Mouse (Mus musculus) cerebellum, adult 11-12 months (tissue): ENCODE measurements around the gene Pnpla7.

ENCODE experiments used
- DNase-seq: peaks from one replicate; pipeline ENCODE4 v3.0.0; 2022

Gene Pnpla7

GRCm38 (mm10) chr2:24995332-24995731 lies 19.5 kb downstream of the Pnpla7 start:
- no peak for DNase-seq

DNA sequence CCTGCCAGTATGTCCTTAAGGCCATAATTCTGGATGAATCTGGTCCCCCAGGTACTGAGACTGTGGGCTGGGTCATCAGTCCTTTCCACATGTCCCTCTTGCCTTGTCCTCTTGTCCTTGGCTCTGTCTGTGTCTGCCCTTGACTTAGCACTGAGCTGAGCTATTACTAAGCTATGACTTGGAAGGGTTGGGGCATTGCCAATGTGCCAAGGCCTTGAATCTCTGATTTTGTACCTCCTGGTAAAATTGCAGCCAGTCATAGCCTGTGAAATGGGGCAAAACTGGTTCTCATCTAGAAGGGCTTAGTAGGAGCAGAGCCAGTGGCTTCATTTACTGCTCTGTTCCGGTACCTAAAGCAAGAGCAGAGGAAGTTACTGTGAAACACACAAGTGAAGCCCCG lies 20.6 kb downstream of the Pnpla7 start:
- no peak for DNase-seq

- no peak for DNase-seq
Measured at GRCm38 (mm10) chr2:25000544-25001235, 24.9 kb downstream of the Pnpla7 start.

DNA sequence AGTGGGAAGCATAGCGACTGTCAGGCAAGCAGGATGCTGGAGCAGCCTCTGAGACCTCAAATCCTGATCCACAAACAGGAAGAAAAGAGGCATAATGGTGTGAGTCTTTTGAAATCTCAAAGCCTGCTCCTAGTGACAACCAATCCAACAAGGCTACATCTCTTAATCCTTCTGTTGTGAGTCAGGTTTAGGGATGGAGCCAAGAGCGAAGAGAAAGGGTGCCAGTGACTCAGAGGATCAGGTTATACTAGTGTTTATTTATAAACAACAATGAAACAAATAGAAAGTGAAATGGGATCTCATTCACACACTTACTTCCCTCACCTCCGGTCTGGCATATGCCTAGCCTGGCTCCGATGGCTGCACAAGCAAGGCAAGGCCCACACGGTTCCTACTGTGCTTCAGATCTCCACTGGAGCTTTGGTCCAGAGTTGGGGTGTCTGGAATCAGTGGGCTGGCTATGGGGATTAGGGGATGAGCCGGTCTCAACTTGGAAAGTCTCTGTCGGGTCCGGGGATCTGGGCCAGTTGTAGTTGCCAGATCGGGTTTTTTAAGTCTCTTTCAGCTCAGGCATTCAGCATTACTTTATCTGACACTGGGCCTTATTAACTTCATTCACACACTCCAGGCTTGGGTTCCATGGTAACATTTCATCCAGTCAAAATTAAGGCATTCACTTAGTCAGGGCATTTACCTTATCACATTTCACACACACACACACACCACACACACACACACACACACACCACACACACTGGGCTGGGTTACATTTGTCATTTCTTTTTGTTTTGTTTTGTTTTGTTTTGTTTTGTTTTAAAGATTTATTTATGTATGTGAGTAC lies 28.3 kb downstream of the Pnpla7 start:
- no peak for DNase-seq

GRCm38 (mm10) chr2:25006767-25007166 lies 30.9 kb downstream of the Pnpla7 start:
- no peak for DNase-seq

GRCm38 (mm10) chr2:25008250-25008649 lies 32.4 kb downstream of the Pnpla7 start:
- DNase-seq: no peak

GRCm38 (mm10) chr2:25022678-25023077 lies 46.8 kb downstream of the Pnpla7 start:
- no peak for DNase-seq

GRCm38 (mm10) chr2:25025109-25025508 lies 49.3 kb downstream of the Pnpla7 start:
- no peak for DNase-seq

DNA sequence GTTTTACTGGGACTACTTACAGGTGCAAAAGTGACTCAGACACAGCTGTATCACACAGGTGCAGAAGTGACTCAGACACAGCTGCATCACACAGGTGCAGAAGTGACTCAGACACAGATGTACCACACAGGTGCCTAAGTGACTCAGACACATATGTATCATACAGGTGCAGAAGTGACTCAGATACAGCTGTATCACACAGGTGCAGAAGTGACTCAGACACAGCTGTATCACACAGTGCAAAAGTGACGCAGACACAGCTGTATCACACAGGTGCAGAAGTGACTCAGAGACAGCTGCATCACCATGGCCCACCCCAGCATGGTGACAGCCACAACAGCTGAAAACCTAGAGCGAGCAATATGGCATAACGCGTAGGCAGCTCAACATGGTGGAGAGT lies 59.2 kb downstream of the Pnpla7 start:
- DNase-seq: no peak

GRCm38 (mm10) chr2:25040089-25040488 lies 64.3 kb downstream of the Pnpla7 start:
- no peak for DNase-seq

DNA sequence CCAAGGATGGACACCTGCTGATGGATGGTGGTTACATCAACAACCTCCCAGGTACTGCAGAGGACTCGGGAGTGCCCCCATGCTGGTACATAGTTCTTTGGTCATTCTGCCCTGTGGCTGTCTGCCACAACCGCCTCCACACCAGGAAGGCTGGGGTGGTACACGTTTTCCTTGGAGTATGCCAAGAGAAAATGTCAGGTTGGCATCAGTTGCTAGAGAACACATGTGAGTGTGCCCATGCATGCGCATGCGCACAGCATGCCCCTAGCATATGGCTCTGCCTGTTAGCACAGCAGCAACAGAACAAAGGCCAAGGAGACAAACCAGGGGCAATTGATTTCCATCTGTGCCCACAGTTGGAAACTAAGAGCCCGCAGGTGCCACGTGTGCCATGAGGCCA lies 75.1 kb downstream of the Pnpla7 start:
- DNase-seq: peak; percentile 89

DNA sequence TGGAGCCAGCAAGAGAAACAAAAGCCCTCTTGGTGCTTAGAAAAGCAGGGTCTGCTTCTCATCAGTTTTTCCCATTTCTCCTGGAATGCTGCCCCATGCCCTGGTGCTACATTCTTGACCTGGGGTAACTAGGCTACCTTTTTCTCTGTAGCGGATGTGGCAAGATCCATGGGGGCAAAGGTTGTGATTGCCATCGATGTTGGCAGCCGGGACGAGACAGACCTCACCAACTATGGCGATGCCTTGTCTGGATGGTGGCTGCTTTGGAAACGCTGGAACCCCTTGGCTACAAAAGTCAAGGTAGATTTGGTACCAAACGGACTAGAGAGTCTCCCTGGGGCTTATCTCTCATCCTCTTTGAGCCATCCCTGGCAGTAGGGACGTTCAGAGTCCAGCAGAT lies 75.6 kb downstream of the Pnpla7 start:
- DNase-seq: no peak

DNA sequence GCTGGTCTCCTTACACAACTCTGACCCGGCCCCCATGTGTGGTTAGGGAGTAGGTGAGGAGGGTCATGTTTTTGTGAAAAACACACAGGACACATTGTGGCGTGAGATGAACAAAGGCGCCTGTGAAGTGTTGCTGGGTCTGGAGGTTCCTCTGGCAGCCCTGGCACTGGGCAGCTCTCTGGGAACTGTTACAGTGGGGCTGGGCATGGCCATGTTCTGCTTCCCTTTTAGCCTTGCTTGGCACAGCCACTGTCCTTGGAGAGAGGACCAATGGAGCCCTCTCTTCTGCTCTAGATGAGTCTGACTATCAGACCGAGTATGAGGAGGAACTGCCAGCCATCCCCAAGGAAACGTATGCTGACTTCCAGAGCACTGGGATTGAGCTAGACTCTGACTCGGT lies 77.3 kb downstream of the Pnpla7 start:
- DNase-seq: peak; percentile 13

GRCm38 (mm10) chr2:25054221-25055067 lies 78.6 kb downstream of the Pnpla7 start, which contains the start of gene Nsmf:
TSS of gene Nsmf (plus strand) at chr2:25054355.
- DNase-seq: peak; percentile 81

- peak; percentile 69 for DNase-seq
Measured at GRCm38 (mm10) chr2:25055068-25055405, 79.2 kb downstream of the Pnpla7 start.

GRCm38 (mm10) chr2:25055409-25056155 lies 79.7 kb downstream of the Pnpla7 start:
- peak; percentile 28 for DNase-seq

- no peak for DNase-seq
Measured at GRCm38 (mm10) chr2:25058926-25059325, 83.1 kb downstream of the Pnpla7 start.

DNA sequence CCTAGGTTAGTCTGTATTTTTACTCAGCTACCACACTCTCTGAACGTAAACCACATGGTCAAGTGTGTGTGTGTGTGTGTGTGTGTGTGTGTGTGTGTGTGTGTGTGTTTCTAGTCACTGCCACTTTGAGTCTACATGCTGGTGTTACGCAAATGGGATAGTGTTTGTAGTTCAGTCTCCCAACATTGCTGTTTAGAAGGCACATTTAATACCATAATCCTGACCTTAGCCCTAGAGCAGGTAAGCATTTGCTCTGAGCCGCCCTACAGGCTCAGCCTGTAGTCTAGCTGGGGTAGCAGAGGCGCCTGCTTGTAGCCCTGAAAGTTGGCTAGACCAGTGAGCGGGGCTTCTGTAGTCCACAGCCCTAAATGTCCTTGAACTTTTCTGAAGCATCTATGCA lies 87.7 kb downstream of the Pnpla7 start:
- no peak for DNase-seq

- DNase-seq: no peak
Measured at GRCm38 (mm10) chr2:25064285-25064684, 88.5 kb downstream of the Pnpla7 start.

GRCm38 (mm10) chr2:25065537-25065936 lies 89.7 kb downstream of the Pnpla7 start:
- DNase-seq: no peak

DNA sequence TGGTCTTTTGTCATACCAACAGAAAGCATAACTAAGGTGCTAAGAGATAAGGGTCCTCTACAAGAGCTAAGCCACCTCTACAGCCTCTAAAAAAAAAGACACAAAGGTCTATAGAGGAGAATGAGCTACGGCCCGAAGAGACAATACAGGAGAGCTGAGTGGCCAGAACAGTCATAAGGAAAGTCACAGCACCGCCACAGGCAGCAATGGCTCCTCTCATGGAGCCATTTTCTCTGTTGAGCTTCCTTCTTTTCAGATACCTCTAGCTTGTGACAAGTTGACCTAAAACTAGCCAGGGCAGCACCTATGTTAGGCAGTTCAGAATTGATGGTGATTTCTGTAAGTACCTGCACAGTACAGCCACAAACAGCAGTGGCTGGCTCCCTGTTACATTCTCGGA lies 90.7 kb downstream of the Pnpla7 start:
- DNase-seq: no peak

DNA sequence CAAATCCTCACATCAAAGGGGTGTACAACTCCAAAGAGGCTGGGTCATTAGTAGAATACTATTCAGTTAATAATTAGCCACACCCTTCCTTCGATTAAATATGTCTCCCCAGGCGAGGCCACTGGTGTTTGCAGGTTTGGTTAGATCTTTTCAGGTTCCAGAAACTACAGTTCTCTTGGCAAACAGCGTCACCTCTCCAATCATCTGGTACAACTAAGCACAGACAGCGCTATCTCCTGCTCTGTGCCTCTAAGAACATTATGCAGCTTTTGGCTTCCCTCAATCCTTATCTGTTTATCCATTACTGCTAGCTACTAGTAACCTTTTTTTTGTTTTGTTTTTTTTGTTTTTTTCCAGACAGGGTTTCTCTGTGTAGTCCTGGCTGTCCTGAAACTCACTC lies 93.7 kb downstream of the Pnpla7 start:
- DNase-seq: no peak

GRCm38 (mm10) chr2:25072398-25072797 lies 96.6 kb downstream of the Pnpla7 start:
- no peak for DNase-seq
